Mouse (Mus musculus) neutrophil, adult 5-6 weeks (primary cell): Measurements from ENCODE around the gene Rhox2a. TPM values are rescaled to one million over a fixed set of nuclear protein-coding genes. Genes with fewer than 3 reads are reported as not detected.
"Not testable (repeated sequence)": the region's sequence is repeated elsewhere in the genome, so short reads cannot be mapped to it uniquely, and the experiment has no call there.

Experiments
- ATAC-seq: fragments of 151-379, 151-347 bp; 2 replicates; pipeline ENCODE4 v1.8.0; 2017; ENCODE audit warnings: mild to moderate bottlenecking, moderate TSS enrichment; ENCODE audit not compliant: insufficient number of reproducible peaks, poor library complexity, low FRiP score, severe bottlenecking; ENCODE audit errors: extremely low read depth
- total RNA-seq: library from RNA; stranded (forward); fragments of 200-1000 nt; gene quantifications from 2 replicates; pipeline ENCODE4 v1.2.3, GENCODE M21; 2017

Rhox2a gene
- total RNA-seq, result not detected in 2 replicates

DNA sequence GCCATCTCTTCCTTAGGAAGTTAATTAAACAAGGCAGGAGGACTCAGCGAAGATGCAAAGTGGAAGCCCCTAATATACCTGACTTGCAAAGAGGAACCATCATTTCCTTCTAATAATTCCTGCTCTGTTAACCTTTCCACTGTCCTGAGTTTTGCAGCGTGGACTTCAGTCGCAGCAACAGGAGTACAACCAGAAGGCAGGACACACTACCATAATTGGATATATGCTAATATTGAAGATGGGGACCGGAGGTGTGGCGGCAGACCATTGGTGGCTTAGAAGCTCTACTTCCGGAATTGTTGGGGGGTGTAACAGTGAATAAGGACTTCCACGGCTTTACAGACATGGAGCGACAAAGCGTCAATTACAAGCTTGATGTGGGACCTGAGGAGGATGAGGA, at the start of gene Rhox2a:
Gene Rhox2a (plus strand): TSS at position 301 of the 400 bp plus-strand sequence.
- not testable (repeated sequence) for ATAC-seq

DNA sequence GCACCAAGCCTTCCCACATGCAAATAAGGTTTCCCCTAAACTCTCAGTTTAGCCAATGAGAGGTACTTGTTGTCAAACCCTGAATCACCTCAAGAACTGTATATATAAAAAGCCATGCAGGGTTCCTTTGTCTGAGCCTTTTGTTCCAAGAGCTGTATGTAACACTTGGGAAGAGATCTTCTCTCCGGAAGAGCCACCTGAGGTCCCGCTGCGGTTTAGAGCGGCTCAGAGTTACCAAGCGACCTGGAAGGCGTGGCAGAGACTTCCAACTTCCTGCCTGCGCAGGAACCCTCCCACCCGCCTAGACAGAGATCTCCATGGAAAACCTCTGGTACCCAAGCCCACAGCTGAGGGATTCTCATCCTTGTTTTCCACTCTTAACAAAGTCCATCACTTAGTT, 46.1 kb upstream of the Rhox2a start:
- ATAC-seq, result no peak

DNA sequence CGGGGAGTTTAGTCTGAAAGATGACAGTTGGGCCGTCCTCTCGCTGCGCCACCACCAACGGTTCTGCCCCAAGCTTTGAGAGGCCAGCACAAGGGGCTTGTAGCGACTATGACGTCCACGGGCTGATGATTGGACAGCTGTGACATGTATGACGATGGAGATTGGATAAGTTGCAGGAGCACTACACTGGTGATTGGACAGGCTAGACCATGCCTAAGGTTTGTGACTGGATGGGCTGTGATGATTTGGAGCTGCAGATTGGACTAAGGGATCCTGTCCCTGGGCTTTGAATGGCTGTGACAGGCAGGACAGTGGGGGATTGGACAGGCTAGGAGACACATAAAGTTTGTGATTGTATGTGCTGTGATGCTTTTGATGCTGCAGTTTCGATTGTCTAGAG, 33.8 kb upstream of the Rhox2a start, which contains the start of gene Gm9:
Gene Gm9 (minus strand): TSS at position 101 of the 400 bp plus-strand sequence.
- ATAC-seq, result no peak

DNA sequence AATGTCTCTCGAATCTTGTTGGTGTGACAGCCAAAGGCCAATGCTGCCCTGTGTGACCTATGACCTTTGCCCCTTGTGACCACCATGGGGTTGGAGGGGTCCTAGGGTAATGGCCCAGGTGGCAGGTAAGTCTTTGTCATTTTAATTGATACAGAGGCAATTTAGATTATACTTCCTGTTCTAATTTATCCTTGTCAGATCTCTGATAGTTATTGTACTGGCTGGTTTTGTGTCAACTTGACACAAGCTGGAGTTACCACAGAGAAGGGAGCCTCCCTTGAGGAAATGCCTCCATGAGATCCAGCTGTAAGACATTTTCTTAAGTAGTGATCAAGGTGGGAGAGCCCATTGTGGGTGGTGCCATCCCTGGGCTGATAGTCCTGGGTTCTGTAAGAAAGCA, 22.6 kb upstream of the Rhox2a start, which contains the start of gene Rhox1:
Gene Rhox1 (minus strand): TSS at position 101 of the 400 bp plus-strand sequence.
- not testable (repeated sequence) for ATAC-seq

DNA sequence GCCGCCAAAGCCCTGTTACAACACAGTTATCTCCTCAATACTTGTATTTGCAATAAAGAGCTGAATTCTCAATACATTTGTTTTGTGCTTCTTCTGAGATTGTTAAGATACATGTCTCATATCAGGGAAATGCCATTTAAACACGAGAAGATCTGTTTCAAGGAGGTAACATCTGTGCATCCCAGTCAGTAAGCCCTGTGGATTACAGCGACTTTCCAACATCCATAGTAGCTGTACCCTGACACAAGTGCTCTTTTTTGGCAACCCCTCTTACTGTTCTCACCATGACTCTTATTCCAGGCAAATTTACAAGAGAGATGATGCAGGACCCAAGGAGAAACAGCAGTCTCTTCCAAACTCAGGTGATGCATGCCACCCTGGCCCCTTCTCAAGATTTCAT, 4.8 kb downstream of the Rhox2a start, which contains the start of gene Rhox3a:
Gene Rhox3a (plus strand): TSS at position 301 of the 400 bp plus-strand sequence.
- ATAC-seq, result not testable (repeated sequence)

DNA sequence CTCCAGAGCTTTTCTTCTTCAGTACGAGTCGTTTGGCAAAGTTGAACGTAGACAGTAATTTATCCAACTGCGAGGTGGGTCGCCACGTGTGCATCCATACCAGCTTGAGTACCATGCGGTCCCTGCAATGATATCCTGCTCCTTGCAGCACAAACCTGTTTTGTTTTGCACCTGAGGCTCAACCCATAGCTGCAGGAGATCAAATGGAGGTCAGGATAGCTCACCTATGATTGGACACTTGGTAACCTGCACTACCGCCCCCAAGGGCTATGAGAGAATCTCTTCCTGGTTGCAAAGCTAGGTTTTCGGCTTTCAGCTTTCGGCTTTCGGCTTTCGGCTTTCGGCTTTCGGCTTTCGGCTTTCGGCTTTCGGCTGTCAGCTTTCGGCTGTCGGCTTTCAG, 20.3 kb downstream of the Rhox2a start, which contains the start of gene Rhox4a:
Gene Rhox4a (plus strand): TSS at position 301 of the 400 bp plus-strand sequence.
- not testable (repeated sequence) for ATAC-seq

Other genes with a start within 250 kb of the Rhox2a start
- gene Sowahd, start 196.1 kb upstream of the Rhox2a start, total RNA-seq, result not detected in 2 replicates
- gene Rpl39, start 159.6 kb upstream of the Rhox2a start, total RNA-seq, result 888 and 1,013 TPM in 2 replicates
- gene Upf3b, start 134.7 kb upstream of the Rhox2a start, total RNA-seq, result 51.4 and 64.9 TPM in 2 replicates
- gene Nkap, start 118.2 kb upstream of the Rhox2a start, total RNA-seq, result 26.3 and 28.1 TPM in 2 replicates
- gene Akap14, start 76.1 kb upstream of the Rhox2a start, total RNA-seq, result not detected in 2 replicates
- gene Ndufa1, start 53.8 kb upstream of the Rhox2a start, total RNA-seq, result 42.2 and 70.6 TPM in 2 replicates
- 3.3 and 4.4 TPM in 2 replicates for gene Rnf113a1, start 53.7 kb upstream of the Rhox2a start, total RNA-seq
- gene Gm9, start 33.9 kb upstream of the Rhox2a start, total RNA-seq, result not detected in 2 replicates
- gene Rhox1, start 22.7 kb upstream of the Rhox2a start, total RNA-seq, result not detected in 2 replicates
- gene Rhox3a, start 4.9 kb downstream of the Rhox2a start, total RNA-seq, result not detected in 2 replicates
- not detected in 2 replicates for gene Rhox4a, start 20.4 kb downstream of the Rhox2a start, total RNA-seq
- not detected in 2 replicates for gene Rhox3a2, start 135.1 kb downstream of the Rhox2a start, total RNA-seq
- gene Rhox4a2, start 145.9 kb downstream of the Rhox2a start, total RNA-seq, result not detected in 2 replicates
- not detected in 2 replicates for gene Rhox2b, start 167.1 kb downstream of the Rhox2a start, total RNA-seq
- not detected in 2 replicates for gene Rhox4b, start 187.5 kb downstream of the Rhox2a start, total RNA-seq
- not detected in 2 replicates for gene Rhox2c, start 208.7 kb downstream of the Rhox2a start, total RNA-seq
- not detected in 2 replicates for gene Rhox3c, start 213.6 kb downstream of the Rhox2a start, total RNA-seq
- gene Rhox4c, start 235.4 kb downstream of the Rhox2a start, total RNA-seq, result not detected in 2 replicates
- not detected in 2 replicates for gene Rhox2d, start 248.5 kb downstream of the Rhox2a start, total RNA-seq